Mouse (Mus musculus) forebrain, postnatal 0 days (tissue): Measurements from ENCODE around the gene Snapc5. TPM values are rescaled to one million over a fixed set of nuclear protein-coding genes. Genes with fewer than 3 reads are reported as not detected.
A peak's percentile ranks its signal among the peaks of the same experiment; 100 is the strongest.
"Not testable (repeated sequence)": the region's sequence is repeated elsewhere in the genome, so short reads cannot be mapped to it uniquely, and the experiment has no call there.

Experiments used
- ATAC-seq: fragments of 200-750 bp; cut with Nextera tagmentation; 2 replicates; pipeline ENCODE4 v1.8.0; 2017; ENCODE audit warnings: mild to moderate bottlenecking, moderate library complexity
- DNase-seq: peaks from one replicate; pipeline ENCODE4 v3.0.0-alpha.2; 2015
- H3K27ac ChIP-seq: fragments of 300-500 bp; sonication (generic); 2 replicates; pipeline ENCODE4 v1.5.1; 2014; ENCODE audit warnings: low read depth, mild to moderate bottlenecking, antibody characterized with exemption, low read length, moderate library complexity, mixed read lengths
- H3K27me3 ChIP-seq: fragments of 300-500 bp; sonication (generic); 2 replicates; pipeline ENCODE4 v1.6.1; 2014; ENCODE audit warnings: mild to moderate bottlenecking, low read length, mixed read lengths; ENCODE audit not compliant: insufficient read depth
- H3K36me3 ChIP-seq: fragments of 300-500 bp; sonication (generic); 2 replicates; pipeline ENCODE4 v1.6.1; 2014; ENCODE audit warnings: mild to moderate bottlenecking, moderate library complexity; ENCODE audit not compliant: insufficient read depth
- H3K4me1 ChIP-seq: fragments of 300-500 bp; sonication (generic); 2 replicates; pipeline ENCODE4 v1.6.1; 2014; ENCODE audit warnings: antibody characterized with exemption; ENCODE audit not compliant: insufficient read depth
- H3K4me2 ChIP-seq: fragments of 300-500 bp; sonication (generic); 2 replicates; pipeline ENCODE4 v1.6.1; 2014; ENCODE audit warnings: low read depth, mild to moderate bottlenecking, moderate library complexity
- H3K4me3 ChIP-seq: fragments of 300-500 bp; sonication (generic); 2 replicates; pipeline ENCODE4 v1.5.1; 2014; ENCODE audit warnings: low read depth, low read length, mixed read lengths
- H3K9ac ChIP-seq: fragments of 300-500 bp; sonication (generic); 2 replicates; pipeline ENCODE4 v1.6.1; 2014; ENCODE audit warnings: mild to moderate bottlenecking
- H3K9me3 ChIP-seq: fragments of 300-500 bp; sonication (generic); 2 replicates; pipeline ENCODE4 v1.6.1; 2016; ENCODE audit warnings: low read length
- CTCF ChIP-seq: sonication (generic); IDR thresholded peaks from 2 replicates; pipeline ENCODE4 v1.5.1; 2016; ENCODE audit warnings: antibody characterized with exemption, control low read depth, low read depth
- whole genome bisulfite sequencing: fragments of 180-500 bp; shearing (Covaris S2); extraction: QIAGEN DNeasy Blood & Tissue Kit; methylation state at CpG from one replicate; pipeline ENCODE4 v1.1.7; 2014; 5-methylcytosine and 5-hydroxymethylcytosine counted together
- polyA plus RNA-seq: library from polyadenylated mRNA; unstranded; fragments of >200 nt; fragmentation: Nextera tagmentation; extraction: Ambion mirVana; gene quantifications from 2 replicates; pipeline ENCODE4 v1.2.1, GENCODE M21; 2015
- total RNA-seq: library from RNA; depleted of rRNA; stranded (reverse); fragments of >200 nt; gene quantifications from 2 replicates; pipeline ENCODE4 v1.2.3, GENCODE M21; 2014; rRNA removed

Gene Snapc5
- 10.5 and 15.2 TPM in 2 replicates for total RNA-seq
- polyA plus RNA-seq, result 18.2 and 24.5 TPM in 2 replicates

DNA sequence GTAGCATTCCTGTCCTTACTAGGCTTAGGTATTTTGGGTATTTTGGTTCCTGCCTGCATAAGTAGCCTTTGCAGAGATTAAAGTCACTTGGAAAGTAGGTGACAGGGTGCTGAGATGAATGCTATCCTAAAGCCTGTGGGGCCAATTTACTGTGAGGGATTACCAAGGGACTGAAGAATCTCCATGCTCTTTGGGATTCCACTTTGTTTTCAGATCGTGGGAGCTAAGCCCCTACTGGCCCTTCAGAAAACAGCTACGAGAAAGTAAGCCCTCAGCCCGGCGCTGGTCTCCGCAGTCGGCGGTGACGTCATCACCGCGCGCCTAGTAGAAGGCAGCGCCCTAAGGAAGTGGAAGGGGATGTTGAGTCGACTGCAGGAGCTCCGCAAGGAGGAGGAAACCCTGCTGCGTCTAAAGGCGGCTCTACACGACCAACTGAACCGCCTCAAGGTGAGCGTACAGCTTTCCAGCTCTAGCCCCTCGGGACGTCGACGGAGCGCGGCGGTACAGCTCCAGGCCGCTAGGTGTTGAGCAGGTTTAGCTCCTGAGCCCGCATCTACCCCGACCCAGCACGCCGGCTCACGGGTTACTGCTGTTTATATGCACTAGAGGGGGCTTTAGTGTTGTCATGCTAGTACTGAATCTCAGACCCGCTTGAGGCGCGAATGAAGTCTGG, at the start of gene Snapc5:
Snapc5 (plus strand) TSS at position 301 of the 673 bp plus-strand sequence.
- Histone ChIP-seq H3K4me2 (peak within 1 kb of the TSS; percentile 49), H3K4me1 (peaks cover 12% of the 10 kb centered on the region; the same call in 1 of the 2 replicates), H3K9ac (peak within 1 kb of the TSS; percentile 56), H3K27me3 (no peaks in the 10 kb centered on the region), H3K36me3 (peaks cover 55% of the 10 kb centered on the region), H3K4me3 (peak within 1 kb of the TSS; percentile 51), H3K9me3 (no peaks in the 10 kb centered on the region), H3K27ac (peak within 1 kb of the TSS; percentile 75)
- ATAC-seq, result peak; percentile 97
- peak; percentile 74 for TF ChIP-seq CTCF
- DNase-seq, result peak; percentile 97
- under 1% methylated on average over 35 of the region's 35 CpGs for WGBS

DNA sequence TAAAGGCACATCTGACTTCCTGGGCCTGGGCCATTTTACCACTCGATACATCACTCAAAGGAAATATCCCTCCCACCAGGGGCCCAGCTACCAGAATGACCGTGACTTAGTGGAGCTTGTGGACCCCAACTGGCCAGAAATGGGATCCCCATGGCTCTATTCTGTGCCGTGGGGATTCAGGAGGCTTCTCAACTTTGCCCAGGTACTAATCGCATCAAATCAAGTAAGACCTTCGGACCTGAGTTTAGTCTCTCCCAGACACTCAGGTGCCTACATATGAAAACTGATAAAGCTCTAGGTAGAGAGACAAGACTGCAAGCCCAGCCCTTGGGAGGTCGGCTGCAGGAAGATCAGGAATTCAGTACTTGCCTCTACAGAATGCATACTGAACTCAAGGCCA, 47.5 kb upstream of the Snapc5 start:
- DNase-seq, result no peak
- no peaks in the 10 kb centered on the region for H3K27me3 ChIP-seq
- no peak overlapping the region for H3K9ac ChIP-seq
- no peaks in the 10 kb centered on the region for H3K9me3 ChIP-seq
- no peak overlapping the region for H3K27ac ChIP-seq
- ATAC-seq, result no peak
- H3K4me3 ChIP-seq, result no peak overlapping the region
- H3K36me3 ChIP-seq, result no peaks in the 10 kb centered on the region
- WGBS, result 92% methylated on average over 6 of the region's 6 CpGs
- no peak for TF ChIP-seq CTCF
- H3K4me2 ChIP-seq, result no peak overlapping the region
- H3K4me1 ChIP-seq, result no peaks in the 10 kb centered on the region

DNA sequence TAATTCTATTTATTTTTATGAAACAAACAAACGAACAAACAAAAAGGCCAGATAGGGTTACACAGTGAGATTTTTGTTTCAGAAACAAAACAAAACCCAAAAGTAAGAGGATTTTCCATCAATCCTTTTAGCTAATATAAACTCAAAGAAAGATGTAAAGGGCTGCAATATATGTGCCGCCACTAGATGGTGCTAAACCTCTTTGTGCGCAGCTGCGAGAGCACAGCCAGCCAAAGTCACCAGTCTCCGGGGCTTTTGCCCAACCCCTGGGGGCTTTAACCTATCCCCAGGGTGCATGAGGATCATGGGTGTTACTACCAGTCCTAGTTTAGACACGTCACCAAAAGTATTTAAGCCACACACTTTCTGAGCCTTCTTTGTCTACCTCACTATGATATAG, 40.2 kb upstream of the Snapc5 start:
- TF ChIP-seq CTCF, result peak; percentile 73

DNA sequence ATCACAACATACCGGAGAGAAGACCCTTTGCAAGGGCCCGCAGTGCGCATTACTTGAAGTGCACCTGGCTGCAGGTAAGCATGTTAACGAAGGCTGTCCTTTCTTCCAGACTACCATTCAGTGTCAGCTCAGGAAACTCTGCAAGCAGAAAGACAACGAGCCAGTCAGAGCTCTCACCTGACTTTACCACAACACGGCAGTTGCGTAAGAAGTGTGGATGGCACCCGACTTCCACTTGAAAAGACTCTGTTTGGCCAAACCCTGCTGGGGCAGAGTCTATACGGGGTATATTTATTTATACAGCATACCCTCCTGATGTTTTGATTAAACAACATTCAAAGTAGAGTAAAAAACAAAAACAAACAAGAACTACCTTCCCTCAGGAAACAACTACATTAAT, 39.2 kb upstream of the Snapc5 start:
- H3K4me1 ChIP-seq, result no peaks in the 10 kb centered on the region
- H3K4me3 ChIP-seq, result no peak overlapping the region
- H3K27me3 ChIP-seq, result no peaks in the 10 kb centered on the region
- WGBS, result 93% methylated on average over 9 of the region's 9 CpGs
- no peak overlapping the region for H3K27ac ChIP-seq
- no peak for DNase-seq
- H3K9ac ChIP-seq, result no peak overlapping the region
- TF ChIP-seq CTCF, result no peak
- no peak for ATAC-seq
- H3K36me3 ChIP-seq, result no peaks in the 10 kb centered on the region
- no peaks in the 10 kb centered on the region for H3K9me3 ChIP-seq
- H3K4me2 ChIP-seq, result no peak overlapping the region

More for the DNA sequence above, 40.2 kb upstream of the Snapc5 start:
- H3K27ac ChIP-seq, H3K4me1 ChIP-seq, ATAC-seq, H3K9me3 ChIP-seq, H3K4me3 ChIP-seq, H3K27me3 ChIP-seq, H3K9ac ChIP-seq, H3K36me3 ChIP-seq, H3K4me2 ChIP-seq: not testable (repeated sequence)
- DNase-seq, result peak; percentile 69
- WGBS, result 6% methylated on average over 6 of the region's 6 CpGs

DNA sequence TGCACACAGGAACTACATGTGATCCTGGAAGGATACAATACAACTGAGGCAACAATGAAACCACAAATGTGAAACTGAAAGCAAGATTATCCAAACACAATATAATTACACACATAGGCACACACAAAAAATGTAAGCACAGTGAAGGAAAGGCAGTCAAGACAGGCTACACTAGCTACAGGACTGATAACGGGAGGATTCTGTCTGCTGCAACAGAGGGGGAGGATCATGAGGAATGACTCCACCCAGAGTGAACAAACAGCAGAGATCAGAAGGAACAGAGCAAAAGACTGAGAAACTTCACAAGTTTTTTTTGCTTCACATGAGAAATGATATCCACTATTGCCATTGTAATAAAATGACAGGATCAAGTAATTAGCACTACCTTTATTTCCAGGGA, 22.4 kb upstream of the Snapc5 start:
- H3K9me3 ChIP-seq, result no peaks in the 10 kb centered on the region
- no peaks in the 10 kb centered on the region for H3K4me1 ChIP-seq
- H3K27me3 ChIP-seq, result no peaks in the 10 kb centered on the region
- no peak overlapping the region for H3K4me3 ChIP-seq
- TF ChIP-seq CTCF, result no peak
- no peak overlapping the region for H3K27ac ChIP-seq
- no peak overlapping the region for H3K9ac ChIP-seq
- H3K36me3 ChIP-seq, result no peaks in the 10 kb centered on the region
- WGBS, result 90% methylated on average over 1 of the region's 1 CpGs
- H3K4me2 ChIP-seq, result no peak overlapping the region
- ATAC-seq (no peak), DNase-seq (no peak)

DNA sequence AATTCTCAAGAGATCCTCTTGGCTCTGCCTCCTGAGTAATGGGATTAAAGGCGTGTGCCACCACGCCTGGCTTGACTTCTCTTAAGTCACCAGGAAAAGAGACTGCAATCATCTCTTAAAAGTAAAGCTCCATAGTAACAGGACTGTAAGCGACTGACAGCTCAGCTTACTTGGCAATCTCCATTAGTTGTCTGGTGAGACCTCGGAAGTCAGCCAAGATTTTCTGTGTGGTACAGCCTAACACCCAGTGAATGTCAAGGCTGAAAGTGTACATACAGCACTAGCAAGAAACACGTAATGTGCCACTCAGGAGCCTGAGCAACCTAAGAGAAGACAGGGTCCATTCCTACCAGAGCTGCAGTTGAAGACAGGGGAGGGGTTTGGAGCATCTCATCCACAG, 18.6 kb upstream of the Snapc5 start:
- no peak for TF ChIP-seq CTCF
- 92% methylated on average over 5 of the region's 5 CpGs for WGBS

DNA sequence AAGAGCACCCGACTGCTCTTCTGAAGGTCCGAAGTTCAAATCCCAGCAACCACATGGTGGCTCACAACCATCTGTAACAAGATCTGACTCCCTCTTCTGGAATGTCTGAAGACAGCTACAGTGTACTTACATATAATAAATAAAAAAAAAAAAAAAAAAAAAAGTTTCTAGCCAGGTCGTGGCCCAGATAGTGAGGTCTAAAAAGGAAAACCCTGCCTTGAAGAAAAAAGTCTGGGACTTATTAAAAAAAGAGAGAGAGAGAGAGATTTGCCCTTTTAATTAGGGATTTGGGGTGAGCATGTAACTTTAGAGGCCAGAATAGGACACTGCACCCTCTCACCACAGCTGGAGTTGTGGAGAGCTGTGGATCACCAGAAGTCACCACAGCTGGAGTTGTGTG, 9.1 kb upstream of the Snapc5 start:
- not testable (repeated sequence) for ATAC-seq, H3K27me3 ChIP-seq, H3K9me3 ChIP-seq, H3K9ac ChIP-seq, H3K36me3 ChIP-seq, H3K4me2 ChIP-seq, H3K4me1 ChIP-seq, H3K27ac ChIP-seq, DNase-seq, H3K4me3 ChIP-seq
- 98% methylated on average over 3 of the region's 3 CpGs for WGBS

More for the DNA sequence above, 18.6 kb upstream of the Snapc5 start:
- Histone ChIP-seq H3K9me3 (no peaks in the 10 kb centered on the region), H3K4me2 (no peak overlapping the region), H3K4me3 (no peak overlapping the region), H3K4me1 (no peaks in the 10 kb centered on the region), H3K27ac (no peak overlapping the region), H3K9ac (no peak overlapping the region), H3K36me3 (no peaks in the 10 kb centered on the region), H3K27me3 (no peaks in the 10 kb centered on the region)
- DNase-seq, result no peak
- ATAC-seq, result no peak
